Mouse (Mus musculus) heart, embryonic 12.5 days (tissue): ENCODE results near the gene Tas2r143. TPM values are rescaled to one million over a fixed set of nuclear protein-coding genes. Genes with fewer than 3 reads are reported as not detected.

Source experiments
- ATAC-seq: fragments of 200-750 bp; cut with Nextera tagmentation; 2 replicates; pipeline ENCODE4 v1.8.0; 2017; ENCODE audit warnings: moderate TSS enrichment, moderate library complexity; ENCODE audit not compliant: insufficient number of reproducible peaks, low FRiP score
- H3K27ac ChIP-seq: fragments of 300-500 bp; sonication (generic); 2 replicates; pipeline ENCODE4 v1.5.1; 2016; ENCODE audit warnings: mild to moderate bottlenecking, moderate library complexity; ENCODE audit not compliant: poor library complexity, severe bottlenecking
- H3K27me3 ChIP-seq: fragments of 300-500 bp; sonication (generic); replicated peaks from 2 replicates; pipeline ENCODE4 v1.6.1; 2016; ENCODE audit warnings: mild to moderate bottlenecking, moderate library complexity
- H3K36me3 ChIP-seq: fragments of 300-500 bp; sonication (generic); 2 replicates; pipeline ENCODE4 v1.6.1; 2016; ENCODE audit warnings: mild to moderate bottlenecking, moderate library complexity
- H3K4me1 ChIP-seq: fragments of 300-500 bp; sonication (generic); replicated peaks from 2 replicates; pipeline ENCODE4 v1.6.1; 2016; ENCODE audit warnings: mild to moderate bottlenecking
- H3K4me2 ChIP-seq: fragments of 300-500 bp; sonication (generic); 2 replicates; pipeline ENCODE4 v1.6.1; 2016; ENCODE audit warnings: mild to moderate bottlenecking, moderate library complexity
- H3K4me3 ChIP-seq: fragments of 300-500 bp; sonication (generic); 2 replicates; pipeline ENCODE4 v1.5.1; 2016; ENCODE audit warnings: mild to moderate bottlenecking
- H3K9ac ChIP-seq: fragments of 300-500 bp; sonication (generic); 2 replicates; pipeline ENCODE4 v1.6.1; 2016; ENCODE audit warnings: mild to moderate bottlenecking, moderate library complexity
- H3K9me3 ChIP-seq: fragments of 300-500 bp; sonication (generic); replicated peaks from 2 replicates; pipeline ENCODE4 v1.6.1; 2016; ENCODE audit warnings: mild to moderate bottlenecking, moderate library complexity
- WGBS: fragments of 180-500 bp; shearing (Covaris S2); methylation state at CpG from one replicate; pipeline ENCODE4 v1.1.7; 2016; 5-methylcytosine and 5-hydroxymethylcytosine counted together
- polyA plus RNA-seq: library from polyadenylated mRNA; unstranded; fragments of >200 nt; fragmentation: Nextera tagmentation; extraction: Ambion mirVana; gene quantifications from 2 replicates; pipeline ENCODE4 v1.2.1, GENCODE M21; 2016

The Tas2r143 gene
- polyA plus RNA-seq, 1 experiment from 2014 or later: not detected

GRCm38 (mm10) chr6:42370630-42371363 is 29.2 kb upstream of the Tas2r143 start:
- no peaks in the 10 kb centered on the region for H3K9me3 ChIP-seq
- ATAC-seq: no peak
- H3K9ac ChIP-seq: no peak overlapping the region
- no peak overlapping the region for H3K27ac ChIP-seq
- H3K4me1 ChIP-seq: peaks cover 54% of the 10 kb centered on the region
- no peaks in the 10 kb centered on the region for H3K27me3 ChIP-seq
- no peak overlapping the region for H3K4me2 ChIP-seq
- 58% methylated on average over 4 of the region's 4 CpGs for WGBS
- no peak overlapping the region for H3K4me3 ChIP-seq
- H3K36me3 ChIP-seq: no peaks in the 10 kb centered on the region

- ATAC-seq: no peak
- Histone ChIP-seq H3K9ac (no peak overlapping the region; the same call in 1 of the 2 replicates), H3K4me3 (no peak overlapping the region), H3K4me2 (peak overlapping the region; percentile 97), H3K27ac (no peak overlapping the region), H3K27me3 (no peaks in the 10 kb centered on the region), H3K4me1 (peaks cover 66% of the 10 kb centered on the region), H3K9me3 (no peaks in the 10 kb centered on the region), H3K36me3 (no peaks in the 10 kb centered on the region)
- 8% methylated on average over 3 of the region's 3 CpGs for WGBS
These were observed 28.0 kb upstream of the Tas2r143 start for GRCm38 (mm10) chr6:42372001-42372400.

GRCm38 (mm10) chr6:42372421-42372815 is 27.6 kb upstream of the Tas2r143 start:
- H3K27ac ChIP-seq: 0 out of 2 replicates have a peak overlapping the region, but pooled peaks have one; percentile 49
- H3K9me3 ChIP-seq: no peaks in the 10 kb centered on the region
- H3K4me1 ChIP-seq: peaks cover 66% of the 10 kb centered on the region
- H3K36me3 ChIP-seq: no peaks in the 10 kb centered on the region
- 21% methylated on average over 9 of the region's 9 CpGs for WGBS
- H3K4me3 ChIP-seq: peak overlapping the region; percentile 58
- H3K9ac ChIP-seq: peak overlapping the region; percentile 79
- H3K4me2 ChIP-seq: peak overlapping the region; percentile 97
- no peaks in the 10 kb centered on the region for H3K27me3 ChIP-seq
- 0 out of 2 replicates have a peak, but pooled peaks have one; percentile 19 for ATAC-seq

- no peaks in the 10 kb centered on the region for H3K36me3 ChIP-seq
- ATAC-seq: peak; percentile 58
These were observed 27.1 kb upstream of the Tas2r143 start, which contains the start of gene Epha1 for GRCm38 (mm10) chr6:42372816-42373547. TSS of gene Epha1 (minus strand) at chr6:42373268.

GRCm38 (mm10) chr6:42373669-42374430 is 26.2 kb upstream of the Tas2r143 start:
- WGBS: 43% methylated on average over 7 of the region's 7 CpGs

More at GRCm38 (mm10) chr6:42372816-42373547, 27.1 kb upstream of the Tas2r143 start, which contains the start of gene Epha1:
- H3K9me3 ChIP-seq: no peaks in the 10 kb centered on the region
- peaks cover 66% of the 10 kb centered on the region for H3K4me1 ChIP-seq
- peak within 1 kb of the TSS; percentile 97 for H3K4me2 ChIP-seq
- peak within 1 kb of the TSS; percentile 79 for H3K9ac ChIP-seq
- H3K27ac ChIP-seq: peak within 1 kb of the TSS; percentile 49; the same call in 1 of the 2 replicates
- no peaks in the 10 kb centered on the region for H3K27me3 ChIP-seq
- peak within 1 kb of the TSS; percentile 58 for H3K4me3 ChIP-seq
- WGBS: 1% methylated on average over 35 of the region's 36 CpGs

GRCm38 (mm10) chr6:42374701-42375100 is 25.3 kb upstream of the Tas2r143 start:
- H3K27ac ChIP-seq: no peak overlapping the region
- peaks cover 63% of the 10 kb centered on the region for H3K4me1 ChIP-seq

More at GRCm38 (mm10) chr6:42373669-42374430, 26.2 kb upstream of the Tas2r143 start:
- Histone ChIP-seq H3K4me3 (peak overlapping the region; percentile 58), H3K36me3 (no peaks in the 10 kb centered on the region), H3K9me3 (no peaks in the 10 kb centered on the region), H3K27me3 (no peaks in the 10 kb centered on the region), H3K4me1 (peaks cover 66% of the 10 kb centered on the region), H3K27ac (0 out of 2 replicates have a peak overlapping the region, but pooled peaks have one; percentile 8), H3K9ac (peak overlapping the region; percentile 79; the same call in 1 of the 2 replicates), H3K4me2 (peak overlapping the region; percentile 97)
- ATAC-seq: no peak

GRCm38 (mm10) chr6:42375131-42375530 is 24.9 kb upstream of the Tas2r143 start:
- no peaks in the 10 kb centered on the region for H3K36me3 ChIP-seq
- no peak overlapping the region for H3K4me2 ChIP-seq
- 76% methylated on average over 2 of the region's 2 CpGs for WGBS
- no peak overlapping the region for H3K9ac ChIP-seq
- no peaks in the 10 kb centered on the region for H3K9me3 ChIP-seq
- no peak for ATAC-seq
- H3K27ac ChIP-seq: peak overlapping the region; percentile 56
- no peaks in the 10 kb centered on the region for H3K27me3 ChIP-seq
- H3K4me1 ChIP-seq: peaks cover 59% of the 10 kb centered on the region
- H3K4me3 ChIP-seq: no peak overlapping the region

More at GRCm38 (mm10) chr6:42374701-42375100, 25.3 kb upstream of the Tas2r143 start:
- ATAC-seq: no peak
- H3K36me3 ChIP-seq: no peaks in the 10 kb centered on the region
- H3K4me3 ChIP-seq: no peak overlapping the region
- no peaks in the 10 kb centered on the region for H3K9me3 ChIP-seq
- H3K9ac ChIP-seq: no peak overlapping the region
- 28% methylated on average over 4 of the region's 4 CpGs for WGBS
- no peaks in the 10 kb centered on the region for H3K27me3 ChIP-seq
- no peak overlapping the region for H3K4me2 ChIP-seq

GRCm38 (mm10) chr6:42376016-42376415 is 24.0 kb upstream of the Tas2r143 start:
- Histone ChIP-seq H3K36me3 (no peaks in the 10 kb centered on the region), H3K4me3 (no peak overlapping the region), H3K9me3 (no peaks in the 10 kb centered on the region), H3K27ac (peak overlapping the region; percentile 56), H3K4me2 (no peak overlapping the region), H3K9ac (no peak overlapping the region), H3K4me1 (peaks cover 55% of the 10 kb centered on the region), H3K27me3 (no peaks in the 10 kb centered on the region)
- 15% methylated on average over 4 of the region's 4 CpGs for WGBS
- no peak for ATAC-seq

GRCm38 (mm10) chr6:42376504-42377019 is 23.5 kb upstream of the Tas2r143 start:
- ATAC-seq: no peak
- WGBS: 57% methylated on average over 6 of the region's 6 CpGs
- peaks cover 56% of the 10 kb centered on the region for H3K4me1 ChIP-seq

GRCm38 (mm10) chr6:42377280-42377679 is 22.8 kb upstream of the Tas2r143 start:
- no peak overlapping the region for H3K9ac ChIP-seq
- WGBS: 81% methylated on average over 5 of the region's 5 CpGs
- no peaks in the 10 kb centered on the region for H3K27me3 ChIP-seq
- H3K9me3 ChIP-seq: no peaks in the 10 kb centered on the region
- peaks cover 57% of the 10 kb centered on the region for H3K4me1 ChIP-seq
- ATAC-seq: no peak
- no peak overlapping the region for H3K4me3 ChIP-seq
- H3K4me2 ChIP-seq: no peak overlapping the region
- no peak overlapping the region for H3K27ac ChIP-seq
- H3K36me3 ChIP-seq: no peaks in the 10 kb centered on the region

More at GRCm38 (mm10) chr6:42376504-42377019, 23.5 kb upstream of the Tas2r143 start:
- no peaks in the 10 kb centered on the region for H3K36me3 ChIP-seq
- H3K4me2 ChIP-seq: no peak overlapping the region
- no peak overlapping the region for H3K27ac ChIP-seq
- H3K9me3 ChIP-seq: no peaks in the 10 kb centered on the region
- no peak overlapping the region for H3K4me3 ChIP-seq
- H3K27me3 ChIP-seq: no peaks in the 10 kb centered on the region
- no peak overlapping the region; the same call in 1 of the 2 replicates for H3K9ac ChIP-seq
